Mouse (Mus musculus): ENCODE results near the gene Hnrnpul1.

Hnrnpul1 gene

GRCm38 (mm10) chr7:25687811-25688401 is 66.7 kb downstream of the Hnrnpul1 start:
- DNase-seq, result peak; percentile 98

DNA sequence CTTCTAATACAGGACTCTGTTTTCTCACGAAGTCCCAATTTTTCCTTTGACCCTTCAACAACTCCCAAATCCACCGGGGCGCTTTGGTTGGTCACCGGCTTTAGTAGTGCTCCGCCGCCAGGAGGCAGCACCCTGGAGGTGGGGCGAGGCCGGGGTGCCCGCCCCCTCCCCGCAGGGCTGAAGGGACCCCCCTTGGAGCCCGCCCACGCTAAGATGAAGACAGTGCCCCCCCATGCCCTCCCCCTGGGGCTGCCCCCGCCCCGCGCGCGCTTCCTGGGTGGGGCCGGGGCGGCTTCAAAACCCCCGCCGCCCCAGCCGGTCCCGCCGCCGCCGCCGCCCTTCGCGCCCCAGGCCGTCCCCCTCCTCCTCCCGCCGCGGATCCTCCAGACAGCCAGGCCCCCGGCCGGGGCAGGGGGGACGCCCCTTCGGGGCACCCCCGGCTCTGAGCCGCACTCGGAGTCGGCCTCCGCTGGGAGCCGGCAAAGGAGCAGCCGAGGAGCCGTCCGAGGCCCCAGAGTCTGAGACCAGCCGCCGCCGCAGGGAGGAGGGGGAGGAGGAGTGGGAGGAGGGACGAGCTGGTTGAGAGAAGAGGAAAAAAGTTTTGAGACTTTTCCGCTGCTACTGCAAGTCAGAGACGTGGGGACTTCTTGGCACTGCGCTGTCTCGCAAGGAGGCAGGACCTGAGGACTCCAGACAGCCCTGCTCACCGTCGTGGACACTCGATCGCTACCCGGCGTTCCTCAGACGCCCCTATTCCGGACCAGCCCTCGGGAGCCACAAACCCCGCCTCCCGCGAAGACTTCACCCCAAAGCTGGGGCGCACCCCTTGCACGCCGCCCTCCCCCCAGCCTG is 67.7 kb downstream of the Hnrnpul1 start, which contains the start of gene Tgfb1:
TSS of gene Tgfb1 (plus strand) at position 323 of the 852 bp plus-strand sequence.
- peak; percentile 99 for DNase-seq

- peak; percentile 95 for DNase-seq
Measured at GRCm38 (mm10) chr7:25685926-25686470, 68.6 kb downstream of the Hnrnpul1 start.

DNA sequence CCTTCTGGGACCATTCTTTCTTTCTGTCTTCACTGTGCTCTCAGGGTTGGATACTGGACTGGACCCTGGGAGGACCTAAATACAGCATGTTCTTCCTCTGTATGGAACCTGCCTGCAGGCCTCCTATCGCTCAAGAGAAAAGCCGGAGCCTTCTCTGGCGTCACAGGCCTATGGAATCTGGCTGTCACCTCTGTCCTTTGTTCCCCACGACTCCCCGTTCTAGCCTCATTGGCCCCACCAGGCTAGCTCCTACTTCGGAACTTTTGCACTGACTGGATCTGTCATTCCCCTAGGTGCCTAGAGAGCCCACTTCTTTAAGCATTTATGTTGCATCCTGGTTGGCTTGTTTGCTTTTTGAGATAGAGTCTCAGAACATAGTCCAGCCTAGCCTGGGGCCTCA is 69.9 kb downstream of the Hnrnpul1 start:
- DNase-seq, result peak; percentile 87

- peak; percentile 97 for DNase-seq
Measured at GRCm38 (mm10) chr7:25683474-25684180, 70.9 kb downstream of the Hnrnpul1 start.

DNA sequence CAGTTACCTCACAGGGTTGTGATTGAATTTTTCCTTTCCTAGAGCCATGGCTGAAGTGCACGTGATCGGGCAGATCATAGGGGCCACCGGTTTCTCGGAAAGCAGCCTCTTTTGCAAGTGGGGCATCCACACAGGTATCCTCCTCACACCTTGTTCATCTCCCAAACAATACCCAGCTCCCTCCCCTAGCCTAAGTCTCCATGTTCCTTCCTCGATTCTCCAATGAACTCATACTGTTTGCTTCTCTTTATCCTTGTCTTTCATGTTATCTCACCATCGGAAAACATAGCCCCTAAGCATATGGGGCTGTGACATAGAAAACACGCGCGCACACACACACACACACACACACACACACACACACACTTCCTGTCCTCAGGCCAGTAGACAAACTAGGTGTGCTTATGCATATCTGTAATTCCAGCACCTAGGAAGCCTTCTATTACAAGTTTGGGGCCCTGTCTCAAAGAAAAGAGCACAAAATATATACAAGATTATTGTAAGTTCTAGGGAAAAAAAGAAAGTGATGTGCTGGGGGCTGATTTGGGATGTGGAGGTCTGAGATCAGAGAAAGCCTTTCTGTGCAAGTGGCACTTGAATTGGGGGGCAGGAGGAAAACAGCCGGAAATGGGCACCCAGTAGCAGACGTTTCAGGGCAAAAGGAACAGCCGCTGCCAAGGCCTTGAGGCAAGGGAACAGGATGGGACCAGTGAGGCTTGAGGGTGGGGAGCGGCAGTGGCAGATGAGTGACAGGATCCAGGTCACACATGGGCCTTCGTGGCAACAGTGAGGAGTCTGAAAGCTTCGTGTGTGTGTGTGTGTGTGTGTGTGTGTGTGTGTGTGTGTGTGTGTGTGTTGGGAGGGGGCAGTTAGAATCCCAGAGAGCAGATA is 73.0 kb downstream of the Hnrnpul1 start:
- peak; percentile 91 for DNase-seq

GRCm38 (mm10) chr7:25680514-25681258 is 73.9 kb downstream of the Hnrnpul1 start, which contains the start of gene B9d2:
Gene B9d2, plus strand, starts transcription at chr7:25680780.
- DNase-seq, result peak; percentile 100

DNA sequence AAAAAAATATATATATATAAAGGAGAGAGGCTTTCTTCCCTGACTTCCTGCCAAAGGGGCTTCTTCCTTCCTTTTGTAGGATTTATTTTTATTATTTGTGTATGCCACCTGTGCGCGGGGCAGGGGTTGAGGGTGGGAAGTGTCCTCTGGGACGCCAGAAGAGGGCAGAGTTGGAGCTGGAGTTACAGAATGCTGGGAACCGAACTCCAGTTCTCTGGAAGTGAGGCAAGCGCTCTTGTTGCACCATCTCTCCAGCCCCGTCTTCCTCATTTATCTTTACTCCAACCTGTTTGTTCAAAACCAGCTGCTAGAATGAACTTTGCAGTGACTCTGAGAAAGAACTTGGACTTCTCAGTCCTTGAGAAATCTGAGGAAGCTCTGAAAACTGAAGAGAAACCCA is 74.6 kb downstream of the Hnrnpul1 start:
- peak; percentile 91 for DNase-seq

GRCm38 (mm10) chr7:25677013-25677412 is 77.5 kb downstream of the Hnrnpul1 start:
- DNase-seq, result peak; percentile 76

DNA sequence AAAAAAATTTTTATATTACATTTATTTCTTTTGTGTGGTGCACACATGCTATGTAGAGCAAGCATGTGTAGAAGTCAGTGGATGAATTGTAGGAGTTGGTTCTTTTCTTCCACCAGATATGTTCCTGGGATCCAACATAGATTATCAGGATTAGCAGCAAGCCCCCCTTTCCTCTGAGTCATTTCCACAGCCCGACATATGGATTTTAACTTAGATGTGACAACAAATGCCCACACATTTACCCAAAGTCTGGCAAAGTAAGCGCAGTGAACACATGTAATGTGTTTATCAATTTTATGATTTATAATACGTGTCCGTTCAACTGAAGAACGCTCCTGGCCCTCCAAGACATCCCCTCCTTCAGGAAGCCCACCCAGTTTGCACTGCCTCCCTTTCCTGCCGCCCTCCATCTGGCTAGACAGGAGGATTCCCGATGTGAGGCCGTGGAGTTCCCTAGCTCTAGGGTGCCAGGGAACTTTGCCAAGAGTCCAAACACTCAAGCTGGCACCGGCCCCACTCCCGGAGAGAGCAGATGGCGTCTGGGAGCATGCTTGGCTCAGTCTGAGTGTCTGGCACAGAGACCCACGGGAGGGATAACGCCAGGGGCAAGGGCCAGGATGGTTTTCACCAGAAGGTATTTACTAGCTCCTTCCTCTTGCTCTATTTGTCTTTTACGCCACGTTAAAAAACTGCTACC is 78.3 kb downstream of the Hnrnpul1 start:
- peak; percentile 99 for DNase-seq

- peak; percentile 87 for DNase-seq
Measured at GRCm38 (mm10) chr7:25675405-25675804, 79.2 kb downstream of the Hnrnpul1 start.

GRCm38 (mm10) chr7:25674719-25675300 is 79.7 kb downstream of the Hnrnpul1 start, which contains the start of gene Tmem91:
Gene Tmem91, minus strand, starts transcription at chr7:25675166.
- DNase-seq, result peak; percentile 89

DNA sequence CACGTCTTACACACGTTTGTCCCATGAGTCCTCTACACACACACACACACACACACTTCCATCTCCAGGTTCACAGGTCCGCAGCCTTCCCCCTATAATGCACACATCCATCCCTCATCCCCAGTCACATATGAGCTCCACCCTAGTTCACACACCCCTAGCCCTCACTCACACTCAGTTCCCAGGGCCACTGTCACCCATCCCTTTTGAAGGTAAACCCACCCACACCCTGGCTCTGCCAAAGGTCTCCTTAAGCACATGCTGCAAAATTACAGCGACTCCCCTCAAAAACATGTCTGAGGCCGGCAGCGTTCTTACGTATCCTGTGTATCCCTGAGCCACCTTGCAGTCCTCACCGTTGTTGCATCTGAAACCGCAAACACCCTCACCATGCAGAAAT is 80.3 kb downstream of the Hnrnpul1 start:
- peak; percentile 84 for DNase-seq

DNA sequence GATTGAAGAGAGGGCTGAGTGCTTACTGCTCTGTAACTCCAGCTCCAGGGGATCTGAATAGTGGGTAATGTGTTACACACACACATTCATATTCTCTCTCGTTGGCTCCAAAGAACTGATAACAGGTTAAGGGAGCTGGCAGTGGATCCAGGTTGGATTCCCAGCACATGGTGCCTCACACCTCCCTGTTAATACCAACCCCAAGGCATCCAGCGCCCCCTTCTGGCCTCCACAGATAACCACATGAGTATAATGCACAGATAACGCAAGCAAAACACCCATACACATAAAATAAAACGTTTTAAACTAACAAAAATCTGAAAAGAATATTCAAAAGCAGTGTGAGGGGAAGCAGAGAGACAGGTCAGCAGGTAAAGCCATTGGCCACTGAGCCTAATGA is 82.1 kb downstream of the Hnrnpul1 start:
- no peak for DNase-seq

- DNase-seq, result peak; percentile 83
Measured at GRCm38 (mm10) chr7:25671686-25672085, 82.9 kb downstream of the Hnrnpul1 start.
